Mouse (Mus musculus) adrenal gland, postnatal 14 days (tissue): Measurements from ENCODE around the gene Cep162. TPM values are rescaled to one million over a fixed set of nuclear protein-coding genes. Genes with fewer than 3 reads are reported as not detected.

Source experiments
- DNase-seq: peaks from one replicate; pipeline ENCODE4 v3.0.0; 2021; ENCODE audit warnings: mixed read lengths
- total RNA-seq: library from RNA; stranded (reverse); gene quantifications from 2 replicates; pipeline ENCODE4 v1.2.3, GENCODE M21; 2021

Gene Cep162
- total RNA-seq, 1 experiment from 2014 or later, result 5.4 TPM

GRCm38 (mm10) chr9:87162559-87162958 is 92.8 kb downstream of the Cep162 start:
- DNase-seq, result no peak

- DNase-seq, result peak; percentile 26
Measured at GRCm38 (mm10) chr9:87152641-87153325, 102.6 kb downstream of the Cep162 start.

GRCm38 (mm10) chr9:87147927-87148326 is 107.4 kb downstream of the Cep162 start:
- DNase-seq, result no peak

- no peak for DNase-seq
Measured at GRCm38 (mm10) chr9:87146400-87146799, 108.9 kb downstream of the Cep162 start.

- no peak for DNase-seq
Measured at GRCm38 (mm10) chr9:87145671-87146070, 109.7 kb downstream of the Cep162 start.

GRCm38 (mm10) chr9:87145180-87145579 is 110.2 kb downstream of the Cep162 start:
- DNase-seq, result no peak

DNA sequence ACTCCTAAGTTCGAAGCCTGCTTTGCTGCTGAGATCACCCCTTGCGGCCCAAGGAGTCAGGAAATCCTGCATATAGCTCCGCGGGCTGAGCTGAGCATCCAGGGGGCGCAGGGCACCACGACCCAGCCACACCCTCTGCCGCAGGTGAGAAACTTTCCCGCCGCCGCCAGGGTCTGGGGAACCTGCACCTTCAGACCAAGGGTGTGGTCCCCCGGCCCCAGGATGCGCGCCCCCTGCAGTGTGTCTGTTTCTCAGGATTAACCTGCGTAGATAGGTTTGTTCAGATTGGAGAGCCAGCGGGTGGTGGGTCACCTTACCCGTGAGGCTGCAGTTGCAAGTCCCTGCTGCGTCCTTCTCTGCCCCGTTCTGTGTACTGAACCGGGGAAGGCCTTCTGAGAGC is 110.8 kb downstream of the Cep162 start:
- peak; percentile 14 for DNase-seq

DNA sequence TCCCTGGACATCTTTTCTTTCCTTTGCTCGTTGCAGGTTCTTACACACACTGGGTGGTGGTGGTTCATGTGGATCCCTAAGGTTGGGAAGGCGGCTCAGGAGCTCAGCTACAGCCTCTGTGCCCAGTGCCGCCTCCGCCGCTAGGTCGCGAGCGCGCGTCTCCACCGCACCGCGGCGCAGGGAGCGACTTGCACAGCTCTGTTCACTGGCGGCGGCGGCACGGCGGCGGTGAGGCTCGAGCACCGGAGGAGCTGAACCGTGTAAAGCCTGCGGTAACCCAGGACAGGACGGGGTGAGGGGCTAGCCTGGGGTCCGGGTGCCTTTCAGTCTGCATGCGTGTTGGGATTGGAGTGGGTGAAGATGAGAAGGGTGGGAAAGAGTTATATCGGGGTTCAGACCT is 111.2 kb downstream of the Cep162 start, which contains the start of gene Mrap2:
TSS of gene Mrap2 (plus strand) at position 201 of the 400 bp plus-strand sequence.
- DNase-seq, result peak; percentile 83

GRCm38 (mm10) chr9:87143076-87143475 is 112.3 kb downstream of the Cep162 start:
- no peak for DNase-seq

Other genes with a start within 250 kb of the Cep162 start
- 2.1 TPM in 1 of 2 replicates, not detected in the other for gene Ripply2, start 240.0 kb downstream of the Cep162 start, total RNA-seq
- 34.5 and 39.0 TPM in 2 replicates for gene Cyb5r4, start 233.5 kb downstream of the Cep162 start, total RNA-seq
- gene Mrap2, start 111.2 kb downstream of the Cep162 start, total RNA-seq, result 2.1 and 2.5 TPM in 2 replicates